8 mouse cellular contexts compared by ENCODE assay signal in genomic region chr9:106452821-106453220, GRCm38 (mm10). TPM values are rescaled to one million over a fixed set of nuclear protein-coding genes. Genes with fewer than 3 reads are reported as not detected.
DNase-seq lines count a peak whose midpoint lies in the region; ATAC-seq and TF ChIP-seq lines count a peak whose summit lies in the region.

No protein-coding gene starts in this region.

- H3K9me3 ChIP-seq in E14TG2a.4 (ENCODE audit: low read length) = no peaks in the 10 kb centered on the region
- no peaks in the 10 kb centered on the region for H3K9me3 ChIP-seq in embryonic facial prominence, embryonic 12.5 days
- H3K9me3 ChIP-seq in intestine, postnatal 0 days (ENCODE audit: control insufficient read depth) = no peaks in the 10 kb centered on the region
- H3K9me3 ChIP-seq in liver, postnatal 0 days (ENCODE audit: low read length) = no peaks in the 10 kb centered on the region

- H3K9ac ChIP-seq in embryonic facial prominence, embryonic 12.5 days = peak overlapping the region; percentile 86
- peak overlapping the region; percentile 53; the same call in 1 of the 2 replicates for H3K9ac ChIP-seq in intestine, postnatal 0 days (ENCODE audit: low read depth, low read length)
- peak overlapping the region; percentile 23 for H3K9ac ChIP-seq in liver, postnatal 0 days (replicated peaks)

- peak overlapping the region; percentile 96 for H3K27ac ChIP-seq in embryonic facial prominence, embryonic 12.5 days
- no peak overlapping the region for H3K27ac ChIP-seq in intestine, postnatal 0 days (ENCODE audit: low read depth, low read length)
- H3K27ac ChIP-seq in liver, postnatal 0 days (ENCODE audit: low read depth) = peak overlapping the region; percentile 66; the same call in 1 of the 2 replicates

- no peak for ATAC-seq in embryonic facial prominence, embryonic 12.5 days (ENCODE audit: insufficient number of reproducible peaks, insufficient read depth, low FRiP score, low TSS enrichment)
- ATAC-seq in intestine, postnatal 0 days = no peak
- ATAC-seq in liver, postnatal 0 days = no peak; the same call in 1 of the 2 replicates

- 0% methylated on average over 7 of the region's 7 CpGs for WGBS in embryonic facial prominence, embryonic 12.5 days
- WGBS in intestine, postnatal 0 days = 16% methylated on average over 7 of the region's 7 CpGs
- 23% methylated on average over 7 of the region's 7 CpGs for WGBS in liver, postnatal 0 days (ENCODE audit: insufficient replicate concordance)

- H3K4me1 ChIP-seq in E14TG2a.4 (replicated peaks; ENCODE audit: low read depth, low read length) = peaks cover 84% of the 10 kb centered on the region
- H3K4me1 ChIP-seq in embryonic facial prominence, embryonic 12.5 days = peaks cover 83% of the 10 kb centered on the region
- H3K4me1 ChIP-seq in intestine, postnatal 0 days (replicated peaks; ENCODE audit: control insufficient read depth, insufficient read depth, low read length) = peaks cover 10% of the 10 kb centered on the region
- H3K4me1 ChIP-seq in liver, postnatal 0 days (ENCODE audit: insufficient read depth) = peaks cover 36% of the 10 kb centered on the region

- no peak for TF ChIP-seq EP300 in liver, postnatal 0 days (IDR thresholded peaks at IDR 0.05; ENCODE audit: low read depth)

- TF ChIP-seq CTCF in E14TG2a.4 (conservative IDR thresholded peaks at IDR 0.05; ENCODE audit: low read length) = no peak
- no peak for TF ChIP-seq CTCF in intestine, postnatal 0 days (IDR thresholded peaks at IDR 0.05; ENCODE audit: low read depth)
- no peak for TF ChIP-seq CTCF in liver, postnatal 0 days (IDR thresholded peaks at IDR 0.05; ENCODE audit: low read depth)

- peak; percentile 52 to 65 for DNase-seq in adrenal gland, adult (ENCODE audit: inconsistent age in 2 of 2, low spot score in 1 of 2)
- DNase-seq in adrenal gland, adult 18-20 months (ENCODE audit: low spot score in 2 of 2) = no peak
- peak; percentile 57 for DNase-seq in liver, postnatal 0 days
- no peak for DNase-seq in urinary bladder, adult 18-20 months (ENCODE audit: low spot score in 2 of 2)
- no peak for DNase-seq in urinary bladder, postnatal 4 days (ENCODE audit: low spot score in 2 of 2)

- peak overlapping the region; percentile 90 for H3K4me3 ChIP-seq in E14TG2a.4 (replicated peaks; ENCODE audit: low read length)
- peak overlapping the region; percentile 80 for H3K4me3 ChIP-seq in embryonic facial prominence, embryonic 12.5 days
- peak overlapping the region; percentile 51 for H3K4me3 ChIP-seq in intestine, postnatal 0 days (ENCODE audit: low read depth, low read length)
- H3K4me3 ChIP-seq in liver, postnatal 0 days (ENCODE audit: low read depth, low read length) = peak overlapping the region; percentile 67

- peaks cover 18% of the 10 kb centered on the region for H3K36me3 ChIP-seq in E14TG2a.4 (ENCODE audit: insufficient read depth, low read length)
- no peaks in the 10 kb centered on the region for H3K36me3 ChIP-seq in embryonic facial prominence, embryonic 12.5 days
- H3K36me3 ChIP-seq in intestine, postnatal 0 days (ENCODE audit: control insufficient read depth, insufficient read depth) = no peaks in the 10 kb centered on the region
- no peaks in the 10 kb centered on the region for H3K36me3 ChIP-seq in liver, postnatal 0 days (replicated peaks; ENCODE audit: insufficient read depth, low read length)

- H3K4me2 ChIP-seq in embryonic facial prominence, embryonic 12.5 days (replicated peaks) = peak overlapping the region; percentile 98
- peak overlapping the region; percentile 91 for H3K4me2 ChIP-seq in intestine, postnatal 0 days (replicated peaks; ENCODE audit: low read depth)
- peak overlapping the region; percentile 75 for H3K4me2 ChIP-seq in liver, postnatal 0 days (ENCODE audit: low read depth, low read length)

- peaks cover 7% of the 10 kb centered on the region; the same call in 1 of the 2 replicates for H3K27me3 ChIP-seq in E14TG2a.4 (ENCODE audit: insufficient read depth, low read length)
- no peaks in the 10 kb centered on the region for H3K27me3 ChIP-seq in embryonic facial prominence, embryonic 12.5 days
- H3K27me3 ChIP-seq in intestine, postnatal 0 days (replicated peaks; ENCODE audit: control insufficient read depth, insufficient read depth, low read length) = no peaks in the 10 kb centered on the region
- H3K27me3 ChIP-seq in liver, postnatal 0 days (ENCODE audit: insufficient read depth, low read length) = peaks cover 13% of the 10 kb centered on the region; the same call in 1 of the 2 replicates

RNA-seq across cellular contexts. Expression of gene Pcbp4, which starts 0.3 kb away (rescaled TPM):
- 10 to 100 TPM; 22.4 to 28.0 TPM for total RNA-seq in adrenal gland, adult 18-20 months (2021)
- 213 and 222 TPM in 2 replicates for polyA plus RNA-seq in embryonic facial prominence, embryonic 12.5 days (2016; fragmentation: Nextera tagmentation; extraction: Ambion mirVana)
- 13.8 and 15.7 TPM in 2 replicates for polyA plus RNA-seq in intestine, postnatal 0 days (2015; fragmentation: Nextera tagmentation; extraction: Ambion mirVana)
- polyA plus RNA-seq in liver, postnatal 0 days (2015; fragmentation: Nextera tagmentation; extraction: Ambion mirVana) = 4.9 and 6.1 TPM in 2 replicates

RNA-seq across cellular contexts. Expression of gene Abhd14a, which starts 5.3 kb away (rescaled TPM):
- 10 to 100 TPM; 18.3 to 21.3 TPM for total RNA-seq in adrenal gland, adult 18-20 months (2021)
- 58.5 and 61.3 TPM in 2 replicates for polyA plus RNA-seq in embryonic facial prominence, embryonic 12.5 days (2016; fragmentation: Nextera tagmentation; extraction: Ambion mirVana)
- 20.8 and 21.0 TPM in 2 replicates for polyA plus RNA-seq in intestine, postnatal 0 days (2015; fragmentation: Nextera tagmentation; extraction: Ambion mirVana)
- 15.8 and 16.2 TPM in 2 replicates for polyA plus RNA-seq in liver, postnatal 0 days (2015; fragmentation: Nextera tagmentation; extraction: Ambion mirVana)

RNA-seq across cellular contexts. Expression of gene Abhd14b, which starts 5.6 kb away (rescaled TPM):
- 10 to 100 TPM; 29.6 to 43.4 TPM for total RNA-seq in adrenal gland, adult 18-20 months (2021)
- 12.5 and 14.0 TPM in 2 replicates for polyA plus RNA-seq in embryonic facial prominence, embryonic 12.5 days (2016; fragmentation: Nextera tagmentation; extraction: Ambion mirVana)
- 35.9 and 38.1 TPM in 2 replicates for polyA plus RNA-seq in intestine, postnatal 0 days (2015; fragmentation: Nextera tagmentation; extraction: Ambion mirVana)
- polyA plus RNA-seq in liver, postnatal 0 days (2015; fragmentation: Nextera tagmentation; extraction: Ambion mirVana) = 41.4 and 47.9 TPM in 2 replicates

RNA-seq across cellular contexts. Expression of gene Gpr62, which starts 12.9 kb away (rescaled TPM):
- total RNA-seq in adrenal gland, adult 18-20 months (2021) = under 1 TPM; 0.20 to 0.29 TPM
- polyA plus RNA-seq in embryonic facial prominence, embryonic 12.5 days (2016; fragmentation: Nextera tagmentation; extraction: Ambion mirVana) = 0.62 and 0.70 TPM in 2 replicates
- 0.17 and 0.26 TPM in 2 replicates for polyA plus RNA-seq in intestine, postnatal 0 days (2015; fragmentation: Nextera tagmentation; extraction: Ambion mirVana)
- polyA plus RNA-seq in liver, postnatal 0 days (2015; fragmentation: Nextera tagmentation; extraction: Ambion mirVana) = not detected in 2 replicates

RNA-seq across cellular contexts. Expression of gene Acy1, which starts 14.7 kb away (rescaled TPM):
- total RNA-seq in adrenal gland, adult 18-20 months (2021) = 10 to 100 TPM; 13.9 to 14.9 TPM
- 49.0 and 49.1 TPM in 2 replicates for polyA plus RNA-seq in embryonic facial prominence, embryonic 12.5 days (2016; fragmentation: Nextera tagmentation; extraction: Ambion mirVana)
- polyA plus RNA-seq in intestine, postnatal 0 days (2015; fragmentation: Nextera tagmentation; extraction: Ambion mirVana) = 42.2 and 43.2 TPM in 2 replicates
- 30.4 and 38.7 TPM in 2 replicates for polyA plus RNA-seq in liver, postnatal 0 days (2015; fragmentation: Nextera tagmentation; extraction: Ambion mirVana)

Comparison
In these comparisons a context has a peak if more than half of its experiments do, and no peak if none do; other contexts are left out.
1. DNase-seq: peak in adrenal gland, adult (2 of 2) and liver, postnatal 0 days (single experiment); none in adrenal gland, adult 18-20 months (0 of 2), urinary bladder, adult 18-20 months (0 of 2) and urinary bladder, postnatal 4 days (0 of 2).
2. H3K9ac ChIP-seq: peak in every context shown above with its lines; median percentile 86 in embryonic facial prominence, embryonic 12.5 days; 53 in intestine, postnatal 0 days; 23 in liver, postnatal 0 days.
3. RNA of gene Pcbp4, which starts 0.3 kb away (polyA plus RNA-seq): 213 to 222 TPM in embryonic facial prominence, embryonic 12.5 days; 13.8 to 15.7 TPM in intestine, postnatal 0 days and 4.9 to 6.1 TPM in liver, postnatal 0 days; every median in the first group is over 10 times any median in the second.
4. Peak in every context shown above with its lines, with median percentiles within 50 percentile points of each other: H3K4me3 ChIP-seq and H3K4me2 ChIP-seq.